Mouse (Mus musculus) T-helper 1 cell (primary cell): ENCODE data around the gene Rcc2.

Experiments used
- in situ Hi-C: fragments of 300-600 bp; cut with MboI, MseI; formaldehyde crosslinking; loops from one replicate; pipeline ENCODE4 v1.15.1; 2025; ENCODE audit warnings: high pct_unique_total_duplicates

Rcc2 gene

GRCm38 (mm10) chr4:140744654-140745053 is 44.3 kb downstream of the Rcc2 start:
- in situ Hi-C loops: loop anchor here (10.0 kb wide), 1 partner anchor 150 kb away; no protein-coding TSS in a partner anchor

DNA sequence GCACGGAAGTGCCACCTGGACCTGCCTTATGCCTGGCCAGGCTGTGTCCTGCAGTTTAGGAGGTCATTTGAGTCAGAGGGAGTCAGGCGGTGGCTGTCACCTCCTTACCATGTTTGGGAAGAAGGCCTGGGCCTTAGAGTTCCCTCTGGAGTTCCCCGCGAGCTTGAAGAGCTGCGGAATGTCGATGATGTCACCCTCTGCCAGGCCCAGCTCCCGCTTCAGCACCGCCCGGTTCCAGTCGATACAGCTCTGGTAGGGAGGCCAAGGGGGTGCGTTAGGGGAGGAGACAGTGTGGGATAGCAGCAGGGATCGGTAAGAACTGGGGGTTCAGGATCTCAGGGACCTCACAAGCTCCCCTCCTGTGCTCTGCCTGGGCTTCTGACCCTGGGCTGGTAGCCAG is 47.6 kb downstream of the Rcc2 start:
- in situ Hi-C loops: loop anchor here (10.0 kb wide), 1 partner anchor 153 kb away; no protein-coding TSS in a partner anchor

GRCm38 (mm10) chr4:140750328-140750727 is 50.0 kb downstream of the Rcc2 start:
- in situ Hi-C loops: no loop called here

DNA sequence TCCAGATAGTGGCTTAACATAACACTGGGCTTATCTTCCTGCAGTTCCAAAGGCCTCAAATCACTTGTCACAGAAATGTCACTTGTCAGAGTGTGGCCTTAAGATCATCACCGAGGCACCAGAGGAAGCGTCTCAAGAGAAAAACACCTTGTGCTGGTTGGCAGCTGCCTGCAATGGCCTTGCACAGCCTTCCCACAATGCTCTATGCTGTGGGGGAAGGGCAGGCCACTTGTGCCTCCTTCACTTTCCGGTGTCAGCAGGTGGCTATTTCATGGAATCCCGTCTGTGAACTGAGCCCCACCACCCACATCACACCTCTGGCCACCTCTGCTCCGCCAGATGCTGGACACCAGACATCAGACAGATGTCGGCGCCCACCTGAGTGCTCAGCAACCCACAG is 53.0 kb downstream of the Rcc2 start:
- in situ Hi-C loops: no loop called here

DNA sequence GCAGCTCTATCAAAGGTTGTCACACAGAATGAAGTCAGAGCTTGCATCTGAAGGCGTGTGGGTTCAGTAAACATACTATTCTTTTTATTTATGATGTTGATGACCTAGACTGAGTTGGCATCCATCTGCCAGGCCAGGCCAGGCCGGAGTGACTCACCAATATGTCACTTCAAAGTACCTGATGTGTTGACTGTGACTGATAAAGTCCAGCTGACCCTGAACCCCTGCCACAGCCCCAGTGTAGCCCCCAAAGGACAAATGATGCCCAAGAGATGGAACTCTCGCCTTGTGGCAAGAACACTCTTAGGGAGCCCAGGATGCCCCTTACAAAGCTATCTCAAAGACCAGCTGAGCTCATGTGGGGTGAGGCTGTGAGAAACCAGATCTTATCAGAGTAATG is 55.5 kb downstream of the Rcc2 start:
- in situ Hi-C loops: no loop called here

- in situ Hi-C loops: no loop called here
Measured at GRCm38 (mm10) chr4:140761601-140762000, 61.3 kb downstream of the Rcc2 start.

- in situ Hi-C loops: no loop called here
Measured at GRCm38 (mm10) chr4:140763158-140763557, 62.8 kb downstream of the Rcc2 start.

DNA sequence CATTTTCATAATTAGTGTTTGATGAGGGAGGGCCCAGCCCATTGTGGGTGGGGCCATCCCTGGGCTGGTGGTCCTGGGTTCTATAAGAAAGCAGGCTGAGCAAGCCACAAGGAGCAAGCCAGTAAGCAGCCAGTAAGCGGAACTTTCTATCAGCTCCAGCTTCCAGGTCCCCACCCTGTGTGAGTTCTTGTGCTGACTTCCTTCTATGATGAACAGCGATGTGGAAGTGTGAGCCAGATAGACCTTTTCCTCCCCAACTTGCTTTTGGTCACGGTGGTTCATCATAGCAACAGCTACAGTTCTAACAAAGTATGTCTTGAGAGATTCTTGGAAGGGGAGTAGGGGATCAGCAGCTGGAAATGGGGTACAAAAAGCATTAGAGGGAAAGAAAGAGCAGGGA is 65.6 kb downstream of the Rcc2 start:
- in situ Hi-C loops: no loop called here

GRCm38 (mm10) chr4:140768973-140769372 is 68.6 kb downstream of the Rcc2 start:
- in situ Hi-C loops: no loop called here

DNA sequence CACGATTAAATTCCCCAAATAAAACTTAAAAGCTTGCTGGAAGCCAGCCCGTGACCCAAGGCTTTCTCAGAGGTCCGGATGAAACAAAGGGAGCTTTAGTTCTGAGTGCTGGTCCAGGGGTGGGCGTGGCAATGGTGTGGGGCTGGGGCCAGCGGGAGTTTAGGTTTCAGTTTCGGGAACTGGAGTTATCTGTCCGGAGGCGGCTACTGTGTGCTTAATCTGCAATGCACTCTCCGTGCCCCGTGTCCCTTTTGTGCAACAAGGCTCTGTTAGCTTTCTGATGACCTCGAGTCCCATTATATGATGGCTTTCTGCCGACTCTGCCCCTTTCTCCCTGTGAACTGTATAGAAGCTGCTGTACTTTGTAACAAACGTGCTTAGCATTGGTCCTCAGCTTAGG is 70.1 kb downstream of the Rcc2 start:
- in situ Hi-C loops: no loop called here

GRCm38 (mm10) chr4:140771091-140771490 is 70.8 kb downstream of the Rcc2 start:
- in situ Hi-C loops: no loop called here
